Mouse (Mus musculus): ENCODE measurements around the gene Bak1. TPM values are rescaled to one million over a fixed set of nuclear protein-coding genes. Genes with fewer than 3 reads are reported as not detected.

Bak1 gene
- polyA plus RNA-seq, 1 experiment: 50.3 TPM

DNA sequence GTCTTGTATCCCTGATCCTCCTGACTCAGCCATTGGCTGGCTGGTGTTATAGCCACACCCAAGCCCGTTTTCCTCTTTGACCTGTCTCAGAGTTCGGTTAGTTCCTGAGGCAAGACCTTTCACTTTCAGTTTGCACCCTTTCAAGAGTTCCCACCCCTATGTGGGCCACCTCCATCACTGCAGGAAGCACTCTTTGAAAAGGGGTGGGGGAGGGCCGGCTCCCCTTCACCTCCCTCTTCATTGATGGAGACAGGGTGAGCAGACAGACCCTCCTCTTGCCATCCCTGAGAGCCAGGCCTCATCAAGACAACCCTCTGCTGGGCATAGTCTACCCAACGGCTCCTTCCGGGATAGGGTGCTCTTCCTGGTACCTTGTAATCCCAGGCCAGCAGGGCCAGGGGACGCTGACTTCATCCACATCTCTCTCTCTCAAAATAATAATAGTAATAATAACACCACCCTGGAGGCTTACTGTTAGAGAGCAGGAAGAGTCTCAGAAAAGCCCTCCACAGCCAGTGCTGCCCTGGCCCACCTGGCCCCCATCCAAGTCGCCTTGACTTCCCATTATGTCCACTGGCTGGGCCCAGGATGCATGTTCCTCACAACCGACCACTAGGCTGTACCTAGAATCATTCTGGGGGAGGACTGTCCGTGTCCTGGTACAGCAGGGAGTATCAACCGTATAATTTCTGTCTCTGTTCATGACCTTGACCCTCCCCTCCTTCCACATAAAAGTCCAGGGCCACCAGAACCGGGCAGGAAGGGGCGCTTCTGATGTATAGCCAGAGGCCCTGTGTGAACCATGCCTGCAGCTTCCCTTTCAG is 1.1 kb downstream of the Bak1 start:
- Histone ChIP-seq H3K27ac (ENCODE audit: insufficient read depth, low read length) (peak overlapping the region; percentile 79), H3K4me1 (ENCODE audit: control insufficient read depth, insufficient read depth, insufficient read length) (peaks cover 18% of the 10 kb centered on the region; the same call in 1 of the 2 replicates), H3K36me3 (ENCODE audit: control insufficient read depth, insufficient read depth, low read length) (peaks cover 11% of the 10 kb centered on the region), H3K4me3 (ENCODE audit: extremely low read depth, insufficient read depth, insufficient read length) (peak overlapping the region; percentile 80), H3K27me3 (ENCODE audit: control insufficient read depth, insufficient read depth, low read length) (no peaks in the 10 kb centered on the region)
- under 1% methylated on average over 12 of the region's 12 CpGs for WGBS
- peak; percentile 41 to 58 for DNase-seq (ENCODE audit: low read depth in 1 of 2, low spot score in 2 of 2)
- no peak for TF ChIP-seq CTCF (IDR thresholded peaks at IDR 0.05; ENCODE audit: extremely low read depth, insufficient read depth, insufficient read length, insufficient replicate concordance)
- no peak for TF ChIP-seq POLR2A (IDR thresholded peaks at IDR 0.05; ENCODE audit: low read depth, low read length)

DNA sequence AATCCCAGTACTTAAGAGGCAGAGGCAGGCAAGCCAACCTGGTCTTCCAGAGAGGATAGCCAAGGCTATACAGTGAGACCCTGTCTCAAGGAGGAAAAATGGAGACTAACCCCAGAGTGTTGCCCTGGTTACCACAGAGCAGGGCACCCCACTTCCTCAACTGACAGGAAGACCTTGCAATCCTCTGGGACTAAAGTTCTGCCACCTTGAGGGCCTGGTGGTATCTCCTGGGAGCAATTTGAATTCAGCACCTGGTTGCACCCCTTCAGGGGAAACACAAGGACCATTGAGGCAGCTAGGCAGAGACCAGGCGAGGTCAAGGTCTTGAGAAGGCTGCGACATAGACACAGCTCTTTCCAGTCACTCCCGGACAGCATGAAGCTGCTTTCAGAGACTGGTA is 2.9 kb downstream of the Bak1 start:
- no peaks in the 10 kb centered on the region for H3K27me3 ChIP-seq (ENCODE audit: control insufficient read depth, insufficient read depth, low read length)
- DNase-seq (ENCODE audit: low read depth in 1 of 2, low spot score in 2 of 2): no peak
- peaks cover 18% of the 10 kb centered on the region; the same call in 1 of the 2 replicates for H3K4me1 ChIP-seq (ENCODE audit: control insufficient read depth, insufficient read depth, insufficient read length)
- H3K27ac ChIP-seq (ENCODE audit: insufficient read depth, low read length): peak overlapping the region; percentile 31
- no peak overlapping the region for H3K4me3 ChIP-seq (ENCODE audit: extremely low read depth, insufficient read depth, insufficient read length)
- peaks cover 27% of the 10 kb centered on the region for H3K36me3 ChIP-seq (ENCODE audit: control insufficient read depth, insufficient read depth, low read length)
- 28% methylated on average over 3 of the region's 3 CpGs for whole genome bisulfite sequencing
- TF ChIP-seq POLR2A (IDR thresholded peaks at IDR 0.05; ENCODE audit: low read depth, low read length) (no peak), CTCF (IDR thresholded peaks at IDR 0.05; ENCODE audit: extremely low read depth, insufficient read depth, insufficient read length, insufficient replicate concordance) (no peak)

DNA sequence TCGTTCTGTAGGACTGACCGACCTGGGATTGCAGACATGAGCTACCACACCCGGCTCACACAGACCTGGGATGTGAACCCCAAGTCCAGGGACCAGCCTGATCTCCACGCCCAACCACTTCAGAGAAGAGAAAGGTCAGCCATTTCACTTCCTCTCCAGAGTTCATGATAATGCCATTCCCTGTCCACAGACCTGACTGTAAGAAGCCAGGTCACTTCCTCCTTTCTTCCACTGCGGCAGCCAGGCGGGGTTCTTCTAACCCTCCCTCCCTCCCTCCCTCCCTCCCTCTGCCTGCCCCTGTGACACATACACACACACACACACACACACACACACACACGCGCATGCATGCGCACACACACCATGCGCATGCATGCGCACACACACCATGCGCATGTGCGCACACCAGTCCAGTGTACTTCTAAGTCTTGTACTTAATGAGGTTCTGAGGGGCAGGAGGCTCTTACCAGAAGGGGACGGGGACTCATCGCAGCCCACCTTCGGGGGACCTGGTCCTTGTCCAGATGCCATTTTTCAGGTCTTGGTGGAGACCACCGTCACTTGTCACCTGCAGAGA is 3.4 kb downstream of the Bak1 start:
- TF ChIP-seq POLR2A (IDR thresholded peaks at IDR 0.05; ENCODE audit: low read depth, low read length) (no peak), CTCF (IDR thresholded peaks at IDR 0.05; ENCODE audit: extremely low read depth, insufficient read depth, insufficient read length, insufficient replicate concordance) (no peak)
- H3K4me3 ChIP-seq (ENCODE audit: extremely low read depth, insufficient read depth, insufficient read length): no peak overlapping the region
- H3K27me3 ChIP-seq (ENCODE audit: control insufficient read depth, insufficient read depth, low read length): no peaks in the 10 kb centered on the region
- 73% methylated on average over 17 of the region's 17 CpGs for WGBS
- H3K4me1 ChIP-seq (ENCODE audit: control insufficient read depth, insufficient read depth, insufficient read length): peaks cover 18% of the 10 kb centered on the region; the same call in 1 of the 2 replicates
- no peak for DNase-seq (ENCODE audit: low read depth in 1 of 2, low spot score in 2 of 2)
- H3K36me3 ChIP-seq (ENCODE audit: control insufficient read depth, insufficient read depth, low read length): peaks cover 31% of the 10 kb centered on the region
- peak overlapping the region; percentile 66 for H3K27ac ChIP-seq (ENCODE audit: insufficient read depth, low read length)

DNA sequence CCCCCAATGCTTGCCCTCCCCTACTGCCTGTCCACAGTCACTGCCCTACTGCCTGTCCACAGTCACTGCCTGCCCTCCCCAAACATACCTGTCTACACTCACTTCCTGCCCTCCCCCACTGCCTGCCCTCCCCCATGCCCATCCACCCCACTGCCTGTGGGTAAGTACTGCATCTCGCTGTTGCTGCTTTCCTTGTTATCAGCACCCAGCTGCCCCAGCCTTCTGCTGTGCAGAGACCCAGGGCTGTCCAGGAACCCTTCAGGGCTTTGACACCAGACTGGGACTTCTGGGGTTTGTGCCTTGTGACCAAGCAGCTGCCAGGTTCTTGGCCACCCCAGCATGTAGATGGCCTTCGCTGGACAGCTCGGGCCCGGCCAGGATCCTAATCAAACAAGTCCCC is 5.5 kb downstream of the Bak1 start:
- no peaks in the 10 kb centered on the region for H3K27me3 ChIP-seq (ENCODE audit: control insufficient read depth, insufficient read depth, low read length)
- H3K4me3 ChIP-seq (ENCODE audit: extremely low read depth, insufficient read depth, insufficient read length): no peak overlapping the region
- TF ChIP-seq POLR2A (IDR thresholded peaks at IDR 0.05; ENCODE audit: low read depth, low read length) (no peak), CTCF (IDR thresholded peaks at IDR 0.05; ENCODE audit: extremely low read depth, insufficient read depth, insufficient read length, insufficient replicate concordance) (no peak)
- no peak overlapping the region for H3K27ac ChIP-seq (ENCODE audit: insufficient read depth, low read length)
- DNase-seq (ENCODE audit: low read depth in 1 of 2, low spot score in 2 of 2): no peak
- H3K36me3 ChIP-seq (ENCODE audit: control insufficient read depth, insufficient read depth, low read length): peaks cover 39% of the 10 kb centered on the region
- 92% methylated on average over 4 of the region's 4 CpGs for WGBS
- H3K4me1 ChIP-seq (ENCODE audit: control insufficient read depth, insufficient read depth, insufficient read length): peaks cover 20% of the 10 kb centered on the region; the same call in 1 of the 2 replicates

DNA sequence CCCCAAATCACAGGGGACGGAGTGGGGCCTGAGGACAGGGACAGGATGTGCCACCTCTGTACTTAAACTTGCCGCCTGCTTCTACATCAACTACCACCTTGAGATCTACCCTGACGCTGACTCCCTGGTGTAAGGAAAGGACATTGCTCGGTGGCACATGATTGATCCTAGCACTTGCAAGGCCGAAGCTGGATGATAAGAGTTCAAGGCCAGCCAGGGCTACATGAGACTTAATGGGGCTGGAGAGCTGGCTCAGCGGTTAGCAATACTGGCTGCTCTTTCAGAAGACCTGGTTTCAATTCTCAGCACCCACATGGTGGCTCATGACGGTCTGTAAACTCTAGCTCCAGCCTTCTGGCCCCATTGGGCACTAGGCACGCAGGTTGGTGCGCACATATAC is 7.1 kb downstream of the Bak1 start:
- no peak for TF ChIP-seq POLR2A (IDR thresholded peaks at IDR 0.05; ENCODE audit: low read depth, low read length)
- no peak for TF ChIP-seq CTCF (IDR thresholded peaks at IDR 0.05; ENCODE audit: extremely low read depth, insufficient read depth, insufficient read length, insufficient replicate concordance)
- H3K4me1 ChIP-seq (ENCODE audit: control insufficient read depth, insufficient read depth, insufficient read length): peaks cover 17% of the 10 kb centered on the region; the same call in 1 of the 2 replicates
- 95% methylated on average over 9 of the region's 9 CpGs for whole genome bisulfite sequencing
- peaks cover 39% of the 10 kb centered on the region for H3K36me3 ChIP-seq (ENCODE audit: control insufficient read depth, insufficient read depth, low read length)
- no peak overlapping the region for H3K27ac ChIP-seq (ENCODE audit: insufficient read depth, low read length)
- no peaks in the 10 kb centered on the region for H3K27me3 ChIP-seq (ENCODE audit: control insufficient read depth, insufficient read depth, low read length)
- H3K4me3 ChIP-seq (ENCODE audit: extremely low read depth, insufficient read depth, insufficient read length): no peak overlapping the region
- DNase-seq (ENCODE audit: low read depth in 1 of 2, low spot score in 2 of 2): no peak

DNA sequence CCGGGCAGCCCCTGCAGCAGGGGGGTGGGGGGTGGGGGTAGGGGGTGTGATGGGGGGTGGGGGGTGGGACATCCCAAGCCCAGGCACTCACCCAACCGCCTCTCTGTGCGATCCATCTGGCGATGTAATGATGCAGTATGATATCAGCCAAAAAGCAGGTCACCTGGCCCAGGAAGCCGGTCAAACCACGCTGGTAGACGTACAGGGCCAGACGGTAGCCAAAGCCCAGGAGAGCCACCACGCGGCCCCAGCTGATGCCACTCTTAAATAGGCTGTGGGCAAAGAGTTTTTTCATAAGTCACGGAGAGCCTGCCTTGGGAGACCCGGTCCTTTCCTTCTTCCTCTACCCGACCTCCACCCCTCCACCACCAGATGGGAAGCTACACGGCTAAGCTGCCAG is 7.7 kb downstream of the Bak1 start:
- Histone ChIP-seq H3K27ac (ENCODE audit: insufficient read depth, low read length) (no peak overlapping the region), H3K27me3 (ENCODE audit: control insufficient read depth, insufficient read depth, low read length) (no peaks in the 10 kb centered on the region), H3K4me3 (ENCODE audit: extremely low read depth, insufficient read depth, insufficient read length) (no peak overlapping the region), H3K4me1 (ENCODE audit: control insufficient read depth, insufficient read depth, insufficient read length) (peaks cover 13% of the 10 kb centered on the region; the same call in 1 of the 2 replicates), H3K36me3 (ENCODE audit: control insufficient read depth, insufficient read depth, low read length) (peaks cover 39% of the 10 kb centered on the region)
- no peak for DNase-seq (ENCODE audit: low read depth in 1 of 2, low spot score in 2 of 2)
- 88% methylated on average over 14 of the region's 14 CpGs for WGBS
- TF ChIP-seq POLR2A (IDR thresholded peaks at IDR 0.05; ENCODE audit: low read depth, low read length): no peak
- no peak for TF ChIP-seq CTCF (IDR thresholded peaks at IDR 0.05; ENCODE audit: extremely low read depth, insufficient read depth, insufficient read length, insufficient replicate concordance)
